25 mouse cellular contexts compared by ENCODE assay signal in genomic region chr6:143857376-143857775, GRCm38 (mm10).
"Had no signal": no experiment of that assay in that cellular context is flagged by ENCODE, and none has a peak within 500 bp of the region (broad histone marks: within the 10 kb centered on the region; RNA-seq: fewer than 3 reads in every experiment).

No protein-coding gene starts in this region.

- ATAC-seq: forebrain, postnatal 0 days; hindbrain, postnatal 0 days; intestine, embryonic 16.5 days; liver, embryonic 12.5 days had no signal

- H3K9me3 ChIP-seq: heart, embryonic 13.5 days; heart, embryonic 15.5 days; hindbrain, embryonic 13.5 days; hindbrain, embryonic 15.5 days; kidney, embryonic 15.5 days; limb, embryonic 12.5 days; limb, embryonic 15.5 days; liver, embryonic 12.5 days had no signal

- DNase-seq: forebrain, postnatal 0 days; gastrocnemius, postnatal 14 days; gastrocnemius, postnatal 36 days; heart, adult 18-20 months; heart, postnatal 14 days; heart, postnatal 36 days; kidney, adult 11 months; kidney, adult 9 months; kidney, postnatal 14 days; kidney, postnatal 36 days; layer of hippocampus, adult 9-11 months; layer of hippocampus, postnatal 36 days; left cerebral cortex, postnatal 4 days had no signal

- H3K4me2 ChIP-seq: heart, embryonic 11.5 days; heart, embryonic 13.5 days; heart, embryonic 15.5 days; hindbrain, embryonic 13.5 days; hindbrain, embryonic 15.5 days; kidney, embryonic 15.5 days; limb, embryonic 12.5 days; limb, embryonic 15.5 days; liver, embryonic 12.5 days had no signal

- H3K36me3 ChIP-seq: heart, embryonic 13.5 days; heart, embryonic 15.5 days; hindbrain, embryonic 13.5 days; hindbrain, embryonic 15.5 days; kidney, embryonic 15.5 days; limb, embryonic 15.5 days; liver, embryonic 12.5 days had no signal

- H3K27ac ChIP-seq: heart, embryonic 13.5 days; heart, embryonic 15.5 days; hindbrain, embryonic 13.5 days; hindbrain, embryonic 15.5 days; hindbrain, postnatal 0 days; kidney, embryonic 15.5 days; limb, embryonic 12.5 days; limb, embryonic 15.5 days; liver, embryonic 12.5 days; liver, embryonic 14.5 days had no signal

- H3K27me3 ChIP-seq: hindbrain, embryonic 13.5 days; hindbrain, embryonic 15.5 days had no signal

- H3K4me3 ChIP-seq: heart, embryonic 13.5 days; heart, embryonic 15.5 days; hindbrain, embryonic 13.5 days; hindbrain, embryonic 15.5 days; kidney, embryonic 15.5 days; limb, embryonic 12.5 days; limb, embryonic 15.5 days; liver, embryonic 12.5 days had no signal

- H3K9ac ChIP-seq: forebrain, postnatal 0 days; heart, embryonic 13.5 days; heart, embryonic 15.5 days; hindbrain, embryonic 13.5 days; hindbrain, embryonic 15.5 days; kidney, embryonic 15.5 days; limb, embryonic 12.5 days; limb, embryonic 15.5 days; liver, embryonic 12.5 days; liver, embryonic 14.5 days had no signal

- H3K4me1 ChIP-seq: heart, embryonic 15.5 days; hindbrain, embryonic 15.5 days had no signal
